Mouse (Mus musculus) liver, embryonic 11.5 days (tissue): ENCODE results near the gene Fhad1. TPM values are rescaled to one million over a fixed set of nuclear protein-coding genes. Genes with fewer than 3 reads are reported as not detected.
A peak's percentile ranks its signal among the peaks of the same experiment; 100 is the strongest.

Experiments
- ATAC-seq: fragments of 200-750 bp; cut with Nextera tagmentation; replicated peaks from 2 replicates; pipeline ENCODE4 v1.8.0; 2017; ENCODE audit warnings: moderate number of reproducible peaks, mild to moderate bottlenecking, moderate TSS enrichment, moderate library complexity; ENCODE audit not compliant: low FRiP score
- DNase-seq: peaks from one replicate; pipeline ENCODE4 v3.0.0-alpha.2; 2017; ENCODE audit warnings: low spot score
- H3K27ac ChIP-seq: fragments of 300-500 bp; sonication (generic); 2 replicates; pipeline ENCODE4 v1.5.1; 2014; ENCODE audit warnings: mild to moderate bottlenecking, low read depth, low read length, control low read depth
- H3K27me3 ChIP-seq: fragments of 300-500 bp; sonication (generic); replicated peaks from 2 replicates; pipeline ENCODE4 v1.6.1; 2014; ENCODE audit warnings: low read length, mixed read lengths; ENCODE audit not compliant: control insufficient read depth, insufficient read depth
- H3K36me3 ChIP-seq: fragments of 300-500 bp; sonication (generic); 2 replicates; pipeline ENCODE4 v1.6.1; 2014; ENCODE audit warnings: mild to moderate bottlenecking, low read length, moderate library complexity, mixed read lengths; ENCODE audit not compliant: control insufficient read depth, insufficient read depth
- H3K4me1 ChIP-seq: fragments of 300-500 bp; sonication (generic); replicated peaks from 2 replicates; pipeline ENCODE4 v1.6.1; 2014; ENCODE audit warnings: low read length, mixed read lengths; ENCODE audit not compliant: control insufficient read depth, insufficient read depth
- H3K4me2 ChIP-seq: fragments of 300-500 bp; sonication (generic); 2 replicates; pipeline ENCODE4 v1.6.1; 2014; ENCODE audit warnings: mild to moderate bottlenecking, control low read depth, moderate library complexity
- H3K4me3 ChIP-seq: fragments of 300-500 bp; sonication (generic); 2 replicates; pipeline ENCODE4 v1.5.1; 2014; ENCODE audit warnings: low read depth, low read length, control low read depth
- H3K9ac ChIP-seq: fragments of 300-500 bp; sonication (generic); 2 replicates; pipeline ENCODE4 v1.6.1; 2014; ENCODE audit warnings: low read depth, low read length, control low read depth
- H3K9me3 ChIP-seq: fragments of 300-500 bp; sonication (generic); 2 replicates; pipeline ENCODE4 v1.6.1; 2016; ENCODE audit warnings: low read length, inconsistent platforms, mixed read lengths; ENCODE audit not compliant: control insufficient read depth
- WGBS: fragments of 180-500 bp; shearing (Covaris S2); extraction: QIAGEN DNeasy Blood & Tissue Kit; methylation state at CpG from one replicate; pipeline ENCODE4 v1.1.7; 2014; 5-methylcytosine and 5-hydroxymethylcytosine counted together
- polyA plus RNA-seq: library from polyadenylated mRNA; unstranded; fragments of >200 nt; fragmentation: Nextera tagmentation; extraction: Ambion mirVana; gene quantifications from 2 replicates; pipeline ENCODE4 v1.2.1, GENCODE M21; 2014

Fhad1 gene
- polyA plus RNA-seq, 1 experiment from 2014 or later: 1.8 TPM

- no peak overlapping the region for H3K9ac ChIP-seq
- DNase-seq (no peak), ATAC-seq (no peak)
- peaks cover 6% of the 10 kb centered on the region for H3K4me1 ChIP-seq
- H3K36me3 ChIP-seq: no peaks in the 10 kb centered on the region
- H3K4me2 ChIP-seq: no peak overlapping the region
- WGBS: 67% methylated on average over 7 of the region's 7 CpGs
- H3K27me3 ChIP-seq: peaks cover 9% of the 10 kb centered on the region
- H3K4me3 ChIP-seq: no peak overlapping the region
- H3K9me3 ChIP-seq: no peaks in the 10 kb centered on the region
- H3K27ac ChIP-seq: no peak overlapping the region
These were observed 132.0 kb downstream of the Fhad1 start for GRCm38 (mm10) chr4:141882858-141883257.

GRCm38 (mm10) chr4:141881950-141882349, 132.9 kb downstream of the Fhad1 start:
- Histone ChIP-seq H3K4me2 (no peak overlapping the region), H3K4me1 (peaks cover 6% of the 10 kb centered on the region), H3K36me3 (no peaks in the 10 kb centered on the region), H3K27me3 (peaks cover 9% of the 10 kb centered on the region), H3K9me3 (no peaks in the 10 kb centered on the region), H3K27ac (no peak overlapping the region), H3K4me3 (no peak overlapping the region), H3K9ac (no peak overlapping the region)
- WGBS: 51% methylated on average over 5 of the region's 5 CpGs
- ATAC-seq (no peak), DNase-seq (no peak)

GRCm38 (mm10) chr4:141881289-141881914, 133.5 kb downstream of the Fhad1 start:
- Histone ChIP-seq H3K27ac (no peak overlapping the region), H3K4me2 (no peak overlapping the region), H3K9ac (no peak overlapping the region)

GRCm38 (mm10) chr4:141879875-141880274, 135.0 kb downstream of the Fhad1 start:
- no peaks in the 10 kb centered on the region for H3K36me3 ChIP-seq
- H3K4me3 ChIP-seq: no peak overlapping the region
- peaks cover 19% of the 10 kb centered on the region for H3K4me1 ChIP-seq
- no peak overlapping the region for H3K9ac ChIP-seq
- no peak overlapping the region for H3K4me2 ChIP-seq
- H3K9me3 ChIP-seq: no peaks in the 10 kb centered on the region
- ATAC-seq (no peak), DNase-seq (no peak)
- 40% methylated on average over 9 of the region's 9 CpGs for WGBS
- H3K27ac ChIP-seq: no peak overlapping the region
- H3K27me3 ChIP-seq: peaks cover 5% of the 10 kb centered on the region; the same call in 1 of the 2 replicates

More at GRCm38 (mm10) chr4:141881289-141881914, 133.5 kb downstream of the Fhad1 start:
- Histone ChIP-seq H3K27me3 (peaks cover 8% of the 10 kb centered on the region), H3K4me3 (no peak overlapping the region), H3K4me1 (peaks cover 6% of the 10 kb centered on the region), H3K36me3 (no peaks in the 10 kb centered on the region), H3K9me3 (no peaks in the 10 kb centered on the region)
- no peak for DNase-seq
- ATAC-seq: no peak
- 56% methylated on average over 10 of the region's 10 CpGs for WGBS

- H3K27ac ChIP-seq: no peak overlapping the region
- H3K36me3 ChIP-seq: no peaks in the 10 kb centered on the region
- DNase-seq (no peak), ATAC-seq (no peak)
- H3K4me3 ChIP-seq: no peak overlapping the region
- no peak overlapping the region for H3K4me2 ChIP-seq
- WGBS: 62% methylated on average over 4 of the region's 4 CpGs
- no peak overlapping the region for H3K9ac ChIP-seq
- no peaks in the 10 kb centered on the region for H3K9me3 ChIP-seq
- H3K4me1 ChIP-seq: peaks cover 19% of the 10 kb centered on the region
- peaks cover 5% of the 10 kb centered on the region; the same call in 1 of the 2 replicates for H3K27me3 ChIP-seq
These were observed 135.8 kb downstream of the Fhad1 start for GRCm38 (mm10) chr4:141879074-141879473.

GRCm38 (mm10) chr4:141878621-141879020, 136.3 kb downstream of the Fhad1 start:
- no peak overlapping the region for H3K27ac ChIP-seq
- no peak overlapping the region for H3K4me2 ChIP-seq
- H3K9me3 ChIP-seq: no peaks in the 10 kb centered on the region
- no peak for ATAC-seq
- H3K4me1 ChIP-seq: peaks cover 20% of the 10 kb centered on the region
- H3K27me3 ChIP-seq: peaks cover 5% of the 10 kb centered on the region; the same call in 1 of the 2 replicates
- H3K36me3 ChIP-seq: no peaks in the 10 kb centered on the region
- no peak overlapping the region for H3K9ac ChIP-seq
- no peak for DNase-seq
- no peak overlapping the region for H3K4me3 ChIP-seq
- WGBS: 52% methylated on average over 7 of the region's 7 CpGs

GRCm38 (mm10) chr4:141875481-141876108, 139.3 kb downstream of the Fhad1 start:
- no peak for ATAC-seq
- peaks cover 35% of the 10 kb centered on the region for H3K4me1 ChIP-seq

GRCm38 (mm10) chr4:141874601-141875460, 140.1 kb downstream of the Fhad1 start, which contains the start of gene Efhd2:
Gene Efhd2, minus strand, starts transcription at chr4:141874920.
- Histone ChIP-seq H3K4me3 (peak within 1 kb of the TSS; percentile 88), H3K9ac (peak within 1 kb of the TSS; percentile 92), H3K4me2 (peak within 1 kb of the TSS; percentile 97), H3K36me3 (no peaks in the 10 kb centered on the region), H3K4me1 (peaks cover 35% of the 10 kb centered on the region), H3K27ac (peak within 1 kb of the TSS; percentile 83), H3K27me3 (peaks cover 2% of the 10 kb centered on the region; the same call in 1 of the 2 replicates), H3K9me3 (no peaks in the 10 kb centered on the region)
- WGBS: under 1% methylated on average over 66 of the region's 73 CpGs
- DNase-seq (peak; percentile 82), ATAC-seq (peak; percentile 90)

More at GRCm38 (mm10) chr4:141875481-141876108, 139.3 kb downstream of the Fhad1 start:
- Histone ChIP-seq H3K4me2 (peak overlapping the region; percentile 97), H3K27ac (peak overlapping the region; percentile 43; the same call in 1 of the 2 replicates), H3K9me3 (no peaks in the 10 kb centered on the region), H3K4me3 (peak overlapping the region; percentile 88), H3K27me3 (peaks cover 2% of the 10 kb centered on the region; the same call in 1 of the 2 replicates), H3K36me3 (no peaks in the 10 kb centered on the region), H3K9ac (peak overlapping the region; percentile 92)
- no peak for DNase-seq
- 5% methylated on average over 8 of the region's 8 CpGs for WGBS
